Mouse (Mus musculus) megakaryocyte, embryonic 14.5 days (primary cell): ENCODE measurements at regions not wholly inside any gene's neighbourhood (a gene's known extent, or its start where the extent isn't known, plus 50 kb on each side); places are given as distances from the start of the nearest gene placed in this dataset.

Experiments
- FLI1 ChIP-seq: IDR thresholded peaks from 2 replicates; pipeline ENCODE4 v1.6.1; 2012; ENCODE audit warnings: low read length, inconsistent platforms, mixed read lengths
- GATA1 ChIP-seq: IDR thresholded peaks from 3 replicates; pipeline ENCODE4 v1.6.1; 2012; ENCODE audit warnings: mixed read lengths, low read length, inconsistent platforms, borderline replicate concordance

GRCm38 (mm10) chr9:59202654-59203514 is 88.5 kb upstream of the Adpgk start:
- TF ChIP-seq GATA1 (no peak), FLI1 (no peak)
